Mouse (Mus musculus): Measurements from ENCODE around the gene Shq1.

- TF ChIP-seq POLR2A (IDR thresholded peaks at IDR 0.05; ENCODE audit: low read depth, low read length) (no peak), CTCF (conservative IDR thresholded peaks at IDR 0.05; ENCODE audit: insufficient read depth, insufficient read length, low read depth, low read length) (no peak)
Observed at GRCm38 (mm10) chr6:100592991-100593390, 78.0 kb downstream of the Shq1 start.

All from kidney, adult 2 months (tissue).